Comparison of ENCODE assay signal across 8 mouse cellular contexts in the genomic region with DNA sequence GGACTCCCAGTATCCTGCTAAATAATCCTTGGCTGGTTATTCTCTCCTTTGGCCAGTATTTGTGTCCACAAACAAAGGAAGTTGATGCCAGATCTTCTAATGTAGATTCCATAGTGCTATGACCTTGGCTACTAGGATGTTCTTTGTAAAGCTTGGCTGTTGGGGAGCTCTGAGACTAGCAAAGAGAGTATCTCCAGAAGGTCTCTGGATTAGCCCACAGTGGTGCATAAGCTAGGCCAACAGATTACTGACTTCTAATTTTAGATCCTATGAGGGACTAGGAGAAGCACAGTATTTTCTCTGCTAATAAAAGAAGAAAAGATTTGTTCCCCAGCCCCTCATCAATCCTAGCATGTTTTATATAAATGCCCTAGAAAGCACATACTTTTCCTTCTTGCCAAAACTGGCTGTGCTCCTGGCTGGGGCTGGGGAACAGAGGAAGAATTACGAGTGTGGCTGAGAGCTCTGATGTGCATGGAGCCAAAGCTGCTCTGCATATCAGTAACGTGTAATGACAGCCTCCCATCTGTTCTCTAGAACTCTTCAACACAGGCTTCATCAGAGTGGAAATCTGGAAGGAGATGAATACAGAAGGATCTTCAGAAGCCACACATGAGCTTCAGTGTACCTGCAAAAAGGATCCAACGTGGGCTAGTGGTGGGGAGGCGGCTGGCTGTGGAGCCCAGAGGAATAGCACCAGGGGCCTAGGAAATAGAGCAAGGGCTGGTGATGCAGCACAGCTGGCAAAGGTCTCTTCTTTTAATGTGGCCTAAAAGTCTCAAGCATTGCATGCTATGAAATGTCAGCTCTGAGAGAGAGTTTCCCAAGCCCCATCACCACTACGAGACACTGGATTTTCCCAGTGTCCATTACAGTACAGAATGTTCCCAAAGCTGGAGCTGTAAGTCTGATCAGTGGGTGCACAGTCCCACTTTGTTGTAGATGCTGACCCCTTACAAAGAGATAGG.
A peak's percentile ranks its signal among the peaks of the same experiment; 100 is the strongest.
DNase-seq lines count a peak whose midpoint lies in the region; ATAC-seq and TF ChIP-seq lines count a peak whose summit lies in the region.

No protein-coding gene starts in this region.

- no peaks in the 10 kb centered on the region for H3K27me3 ChIP-seq in forebrain, embryonic 10.5 days (ENCODE audit: poor library complexity, severe bottlenecking)
- no peaks in the 10 kb centered on the region for H3K27me3 ChIP-seq in forebrain, embryonic 12.5 days

- H3K4me3 ChIP-seq in forebrain, embryonic 10.5 days: no peak overlapping the region
- H3K4me3 ChIP-seq in forebrain, embryonic 12.5 days (replicated peaks): no peak overlapping the region
- H3K4me3 ChIP-seq in left cerebral cortex, adult 2 months: no peak overlapping the region

- WGBS in forebrain, embryonic 10.5 days: 81% methylated on average over 5 of the region's 5 CpGs
- WGBS in forebrain, embryonic 12.5 days: 76% methylated on average over 5 of the region's 5 CpGs

- no peaks in the 10 kb centered on the region for H3K36me3 ChIP-seq in forebrain, embryonic 10.5 days (replicated peaks)
- no peaks in the 10 kb centered on the region for H3K36me3 ChIP-seq in forebrain, embryonic 12.5 days (replicated peaks)

- no peak for DNase-seq in forebrain, embryonic 10.5 days (ENCODE audit: extremely low spot score, low spot score)
- DNase-seq in urinary bladder, postnatal 14 days (ENCODE audit: low spot score): peak; percentile 33
- DNase-seq in urinary bladder, postnatal 36 days (ENCODE audit: low spot score in 2 of 2): no peak
- peak; percentile 20 to 21 for DNase-seq in left cerebral cortex, adult 2 months (ENCODE audit: extremely low spot score in 1 of 2, low spot score in 2 of 2)
- peak; percentile 47 to 68 for DNase-seq in right cerebral cortex, postnatal 36 days (ENCODE audit: low spot score in 2 of 2)
- DNase-seq in thymus, adult 18-20 months: no peak
- no peak for DNase-seq in embryo, embryonic 10.5 days (ENCODE audit: low spot score)

- ATAC-seq in forebrain, embryonic 12.5 days (ENCODE audit: low FRiP score): no peak

- H3K4me2 ChIP-seq in forebrain, embryonic 12.5 days: no peak overlapping the region

- intact Hi-C loops in left cerebral cortex, adult 2 months (cut with DNase I): loop anchor here (10.0 kb wide), 1 partner anchor 390 kb away; no protein-coding TSS in a partner anchor

- peak overlapping the region; percentile 7; the same call in 1 of the 2 replicates for H3K27ac ChIP-seq in forebrain, embryonic 10.5 days
- no peak overlapping the region for H3K27ac ChIP-seq in forebrain, embryonic 12.5 days
- H3K27ac ChIP-seq in left cerebral cortex, adult 2 months: peak overlapping the region; percentile 78

- H3K9me3 ChIP-seq in forebrain, embryonic 10.5 days: no peaks in the 10 kb centered on the region
- H3K9me3 ChIP-seq in forebrain, embryonic 12.5 days: no peaks in the 10 kb centered on the region

- peaks cover 31% of the 10 kb centered on the region for H3K4me1 ChIP-seq in forebrain, embryonic 10.5 days
- peaks cover 16% of the 10 kb centered on the region for H3K4me1 ChIP-seq in forebrain, embryonic 12.5 days

- TF ChIP-seq CTCF in left cerebral cortex, adult 2 months (IDR thresholded peaks at IDR 0.05): no peak

- no peak overlapping the region for H3K9ac ChIP-seq in forebrain, embryonic 12.5 days

Comparison
In these comparisons a context has a peak if more than half of its experiments do, and no peak if none do; other contexts are left out.
1. DNase-seq: peak in urinary bladder, postnatal 14 days (single experiment), left cerebral cortex, adult 2 months (2 of 2) and right cerebral cortex, postnatal 36 days (2 of 2); none in forebrain, embryonic 10.5 days (single experiment), urinary bladder, postnatal 36 days (0 of 2), thymus, adult 18-20 months (0 of 2) and embryo, embryonic 10.5 days (single experiment).